Mouse (Mus musculus): ENCODE measurements around the gene Tceal6.
"Not testable (repeated sequence)": the region's sequence is repeated elsewhere in the genome, so short reads cannot be mapped to it uniquely, and the experiment has no call there.

Tceal6 gene

DNA sequence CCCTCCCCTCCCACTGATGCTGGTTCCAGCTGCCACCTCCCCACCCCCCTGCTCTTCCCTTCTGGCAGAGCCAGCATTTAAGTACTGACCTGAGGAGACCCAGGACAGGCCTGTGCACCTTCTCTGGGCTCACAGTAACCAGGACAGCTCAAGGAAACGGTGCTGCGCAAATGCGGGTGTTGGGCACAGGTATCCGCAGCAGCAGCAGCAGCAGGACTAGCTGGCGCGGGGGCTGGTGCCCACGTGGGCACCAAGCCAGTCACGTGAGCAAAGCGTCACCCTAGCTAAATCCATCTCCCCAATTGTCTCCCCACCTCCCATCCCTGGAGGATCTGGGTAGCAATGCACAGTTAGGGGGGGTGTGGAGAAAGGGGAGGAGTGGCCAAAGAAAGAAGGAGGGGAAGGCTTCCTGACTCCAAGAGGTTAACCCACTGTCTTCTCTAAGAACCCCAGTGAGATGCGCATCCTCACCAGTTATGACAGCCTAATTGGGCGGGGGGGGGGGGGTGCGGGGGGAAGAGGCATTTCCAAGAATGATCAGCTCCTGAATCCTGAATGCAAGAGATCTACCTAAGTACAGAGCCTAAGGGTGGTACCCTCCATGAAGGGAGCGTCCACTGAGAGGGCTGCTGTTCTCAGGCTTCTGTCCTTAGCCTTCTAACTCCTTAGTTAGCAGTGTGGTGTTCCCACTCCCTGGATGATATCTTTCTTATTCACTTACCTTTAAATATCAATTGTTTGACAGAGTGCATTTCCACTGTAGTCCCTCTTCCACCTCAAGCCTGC is at the start of gene Tceal6:
TSS of gene Tceal6 (minus strand) at position 252 of the 786 bp plus-strand sequence.
- CTCF ChIA-PET, result no interaction called here

DNA sequence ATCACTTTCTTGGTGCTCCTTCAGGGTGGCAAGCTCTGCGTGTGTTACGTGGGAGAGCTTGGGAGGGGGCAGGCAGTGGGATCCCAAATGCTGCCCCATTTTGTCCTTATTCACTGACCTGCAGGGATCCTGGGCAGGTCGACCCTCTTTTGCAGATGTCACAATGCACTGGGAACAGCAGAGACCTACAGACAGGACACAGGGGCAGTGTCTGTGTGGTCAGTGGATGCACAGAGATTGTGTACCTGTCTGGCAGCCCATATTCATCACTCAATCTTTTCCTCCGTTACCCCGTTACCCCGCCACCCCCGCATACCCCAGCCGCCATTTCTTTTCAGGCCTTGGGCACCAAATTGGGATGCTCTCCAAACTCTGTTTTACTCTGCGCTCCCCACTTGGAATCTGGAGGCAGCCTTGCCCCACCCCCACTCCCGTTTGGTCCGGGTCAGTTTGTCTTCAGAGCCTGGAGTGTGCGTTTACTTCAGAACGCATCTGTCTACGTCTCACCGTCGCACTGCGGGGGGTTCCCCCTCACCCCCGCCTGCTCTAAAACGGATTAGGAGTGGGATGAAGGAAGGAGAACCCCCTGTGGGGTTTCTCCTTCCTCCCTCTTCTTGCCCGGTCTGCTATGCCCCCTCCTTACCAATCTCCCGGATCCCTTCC is 583 bp downstream of the Tceal6 start:
- CTCF ChIA-PET, result not testable (repeated sequence)

DNA sequence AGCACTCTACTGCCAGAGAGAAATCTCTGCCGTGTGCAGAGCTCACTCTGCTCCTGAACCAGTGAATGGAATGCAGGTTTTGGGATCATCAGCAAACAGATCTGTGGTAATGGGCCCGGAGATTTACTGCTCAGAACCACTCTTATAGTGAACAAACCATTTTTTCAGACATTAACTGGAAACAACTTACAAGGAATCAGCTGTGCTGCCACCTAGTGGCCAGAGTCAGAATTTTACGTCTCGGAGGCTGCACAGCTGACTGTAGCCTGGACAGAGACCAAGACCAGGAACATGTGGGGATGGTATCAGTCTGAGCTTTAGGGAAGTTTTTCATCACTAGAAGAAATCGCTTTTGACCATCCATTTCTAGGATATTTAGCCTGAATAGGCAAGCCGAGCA is 20.6 kb downstream of the Tceal6 start:
- CTCF ChIA-PET, result not testable (repeated sequence)

DNA sequence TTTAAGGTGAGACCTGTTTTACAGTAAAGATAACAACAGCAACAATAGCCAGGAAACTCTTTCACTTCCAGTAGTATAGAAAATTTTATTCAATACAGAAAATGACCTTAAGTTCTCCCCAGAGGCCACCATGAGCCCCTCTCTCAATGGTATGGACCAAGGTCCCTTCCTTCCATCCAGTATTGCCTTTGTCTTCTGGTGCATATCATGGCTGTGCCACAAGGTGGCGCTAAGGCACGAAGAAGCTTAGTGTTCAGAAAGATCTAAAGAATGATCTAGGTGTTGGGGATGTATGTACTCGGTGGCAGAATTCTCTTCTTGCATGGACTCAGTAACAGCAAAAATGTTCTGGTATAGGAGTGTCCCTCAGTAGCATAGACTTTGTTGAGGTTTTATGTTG is 21.8 kb downstream of the Tceal6 start:
- CTCF ChIA-PET, result not testable (repeated sequence)

DNA sequence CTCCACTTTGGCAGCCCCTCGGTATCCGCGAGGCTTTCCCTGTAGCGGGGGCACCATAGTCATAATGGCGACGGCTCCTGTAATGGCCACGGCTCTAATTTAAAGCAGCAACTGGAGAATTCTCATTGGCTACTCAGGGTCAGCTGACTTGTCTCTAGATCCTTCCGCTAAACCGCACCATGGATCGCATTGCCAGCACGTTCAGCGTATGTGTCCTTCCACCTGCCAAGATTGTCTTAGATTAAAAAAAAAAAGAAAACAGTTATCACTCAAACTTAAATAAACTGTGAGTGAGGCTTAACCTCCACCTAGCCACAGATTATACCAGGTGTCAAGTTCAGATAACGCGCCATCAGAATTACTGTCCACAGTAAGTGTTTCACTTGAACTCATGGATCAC is 33.0 kb downstream of the Tceal6 start, which contains the start of gene Gm15023:
TSS of gene Gm15023 (minus strand) at position 101 of the 400 bp plus-strand sequence.
- CTCF ChIA-PET, result not testable (repeated sequence)
